In genomic region chrX:136590897-136591257, GRCm38 (mm10) we compare ENCODE assay signal across 13 mouse cellular contexts. TPM values are rescaled to one million over a fixed set of nuclear protein-coding genes. Genes with fewer than 3 reads are reported as not detected.
DNase-seq lines count a peak whose midpoint lies in the region; ATAC-seq and TF ChIP-seq lines count a peak whose summit lies in the region.
"Had no signal": no experiment of that assay in that cellular context is flagged by ENCODE, and none has a peak within 500 bp of the region (broad histone marks: within the 10 kb centered on the region; RNA-seq: fewer than 3 reads in every experiment).

No protein-coding gene starts in this region.

- no peak for TF ChIP-seq CTCF in left cerebral cortex, adult 2 months (IDR thresholded peaks at IDR 0.05)
- no peak for TF ChIP-seq CTCF in hindbrain, postnatal 0 days (IDR thresholded peaks at IDR 0.05; ENCODE audit: low read depth)
- no peak for TF ChIP-seq CTCF in stomach, postnatal 0 days (IDR thresholded peaks at IDR 0.05; ENCODE audit: low read depth)

- peak; percentile 72; the same call in 1 of the 2 replicates for ATAC-seq in forebrain, embryonic 13.5 days
- ATAC-seq in hindbrain, postnatal 0 days, result peak; percentile 75
- ATAC-seq in neural tube, embryonic 15.5 days (ENCODE audit: low FRiP score), result peak; percentile 82
- no peak for ATAC-seq in inflammation-experienced regulatory T-cells, adult 6 months
- no peak for ATAC-seq in stomach, postnatal 0 days (ENCODE audit: low FRiP score, low TSS enrichment)

- DNase-seq in left cerebral cortex, adult 2 months (ENCODE audit: extremely low spot score in 1 of 2, low spot score in 2 of 2), result no peak
- DNase-seq in left cerebral cortex, postnatal 4 days, result no peak
- no peak for DNase-seq in hindbrain, postnatal 0 days (ENCODE audit: low spot score)
- no peak for DNase-seq in limb, embryonic 10.5 days (ENCODE audit: low spot score)
- DNase-seq in stomach, postnatal 0 days (ENCODE audit: low spot score), result no peak
- DNase-seq: adrenal gland, adult 8-10 months; heart, adult 2 months; kidney, postnatal 25 days had no signal

- H3K9me3 ChIP-seq in forebrain, embryonic 13.5 days (replicated peaks), result no peaks in the 10 kb centered on the region
- H3K9me3 ChIP-seq in hindbrain, postnatal 0 days (ENCODE audit: low read length), result no peaks in the 10 kb centered on the region
- no peaks in the 10 kb centered on the region for H3K9me3 ChIP-seq in neural tube, embryonic 15.5 days (replicated peaks)
- no peaks in the 10 kb centered on the region for H3K9me3 ChIP-seq in limb, embryonic 10.5 days (replicated peaks)
- H3K9me3 ChIP-seq in stomach, postnatal 0 days (ENCODE audit: control insufficient read depth, low read length), result no peaks in the 10 kb centered on the region

- 8% methylated on average over 2 of the region's 2 CpGs for WGBS in forebrain, embryonic 13.5 days
- WGBS in hindbrain, postnatal 0 days, result 52% methylated on average over 2 of the region's 2 CpGs
- 36% methylated on average over 2 of the region's 2 CpGs for WGBS in neural tube, embryonic 15.5 days
- WGBS in limb, embryonic 10.5 days, result 28% methylated on average over 2 of the region's 2 CpGs
- WGBS in stomach, postnatal 0 days, result 29% methylated on average over 2 of the region's 2 CpGs

- no peaks in the 10 kb centered on the region for H3K27me3 ChIP-seq in forebrain, embryonic 13.5 days
- H3K27me3 ChIP-seq in hindbrain, postnatal 0 days (ENCODE audit: insufficient read depth, low read length), result no peaks in the 10 kb centered on the region
- H3K27me3 ChIP-seq in neural tube, embryonic 15.5 days (replicated peaks), result no peaks in the 10 kb centered on the region
- 0 out of 2 replicates have a peak, but pooled peaks cover 12% of the 10 kb centered on the region for H3K27me3 ChIP-seq in limb, embryonic 10.5 days (ENCODE audit: low read depth, poor library complexity, severe bottlenecking)
- no peaks in the 10 kb centered on the region for H3K27me3 ChIP-seq in stomach, postnatal 0 days (ENCODE audit: control insufficient read depth, insufficient read depth, low read length)

- peak overlapping the region; percentile 57; the same call in 1 of the 2 replicates for H3K9ac ChIP-seq in forebrain, embryonic 13.5 days
- H3K9ac ChIP-seq in hindbrain, postnatal 0 days (replicated peaks; ENCODE audit: low read length), result peak overlapping the region; percentile 45; the same call in 1 of the 2 replicates
- H3K9ac ChIP-seq in neural tube, embryonic 15.5 days (replicated peaks), result peak overlapping the region; percentile 38
- H3K9ac ChIP-seq in stomach, postnatal 0 days (ENCODE audit: low read length), result no peak overlapping the region

- no peaks in the 10 kb centered on the region for H3K4me1 ChIP-seq in forebrain, embryonic 13.5 days
- H3K4me1 ChIP-seq in hindbrain, postnatal 0 days (ENCODE audit: insufficient read depth, low read length), result no peaks in the 10 kb centered on the region
- H3K4me1 ChIP-seq in neural tube, embryonic 15.5 days, result no peaks in the 10 kb centered on the region
- H3K4me1 ChIP-seq in limb, embryonic 10.5 days, result no peaks in the 10 kb centered on the region
- no peaks in the 10 kb centered on the region for H3K4me1 ChIP-seq in stomach, postnatal 0 days (replicated peaks; ENCODE audit: control insufficient read depth, insufficient read depth)

- intact Hi-C loops in left cerebral cortex, adult 2 months (cut with DNase I), result no loop called here
- intact Hi-C loops in left cerebral cortex, postnatal 4 days (cut with DNase I), result no loop called here

- peak overlapping the region; percentile 57 for H3K27ac ChIP-seq in left cerebral cortex, adult 2 months
- peak overlapping the region; percentile 74 for H3K27ac ChIP-seq in forebrain, embryonic 13.5 days
- peak overlapping the region; percentile 82 for H3K27ac ChIP-seq in hindbrain, postnatal 0 days
- H3K27ac ChIP-seq in neural tube, embryonic 15.5 days (replicated peaks), result peak overlapping the region; percentile 84
- no peak overlapping the region for H3K27ac ChIP-seq in limb, embryonic 10.5 days
- no peak overlapping the region for H3K27ac ChIP-seq in stomach, postnatal 0 days (replicated peaks)
- H3K27ac ChIP-seq: heart, adult 2 months had no signal

- no peaks in the 10 kb centered on the region for H3K36me3 ChIP-seq in forebrain, embryonic 13.5 days (ENCODE audit: poor library complexity, severe bottlenecking)
- no peaks in the 10 kb centered on the region for H3K36me3 ChIP-seq in hindbrain, postnatal 0 days (ENCODE audit: insufficient read depth, low read length)
- no peaks in the 10 kb centered on the region for H3K36me3 ChIP-seq in neural tube, embryonic 15.5 days
- H3K36me3 ChIP-seq in limb, embryonic 10.5 days, result no peaks in the 10 kb centered on the region
- no peaks in the 10 kb centered on the region for H3K36me3 ChIP-seq in stomach, postnatal 0 days (ENCODE audit: control insufficient read depth, insufficient read depth, low read length)

- no peak for TF ChIP-seq EP300 in stomach, postnatal 0 days (optimal IDR thresholded peaks at IDR 0.05)

- H3K4me2 ChIP-seq in forebrain, embryonic 13.5 days, result peak overlapping the region; percentile 49
- H3K4me2 ChIP-seq in hindbrain, postnatal 0 days (ENCODE audit: low read depth, low read length), result peak overlapping the region; percentile 46
- H3K4me2 ChIP-seq in neural tube, embryonic 15.5 days, result peak overlapping the region; percentile 49
- no peak overlapping the region for H3K4me2 ChIP-seq in stomach, postnatal 0 days (replicated peaks; ENCODE audit: low read depth)
- H3K4me2 ChIP-seq: liver, embryonic 11.5 days had no signal

- peak overlapping the region; percentile 40 for H3K4me3 ChIP-seq in left cerebral cortex, adult 2 months
- peak overlapping the region; percentile 36 for H3K4me3 ChIP-seq in forebrain, embryonic 13.5 days
- H3K4me3 ChIP-seq in hindbrain, postnatal 0 days (ENCODE audit: low read length), result peak overlapping the region; percentile 43
- H3K4me3 ChIP-seq in neural tube, embryonic 15.5 days (replicated peaks), result peak overlapping the region; percentile 43
- no peak overlapping the region for H3K4me3 ChIP-seq in limb, embryonic 10.5 days
- no peak overlapping the region for H3K4me3 ChIP-seq in stomach, postnatal 0 days (ENCODE audit: low read depth, low read length)
- H3K4me3 ChIP-seq: heart, adult 2 months had no signal

RNA-seq across cellular contexts. Expression of gene Tceal3, which starts 0.2 kb away (rescaled TPM):
- total RNA-seq in left cerebral cortex, adult 2 months (2021), result 100 to 1,000 TPM; 172 to 177 TPM
- total RNA-seq in left cerebral cortex, postnatal 4 days (2021), result 100 to 1,000 TPM in 1 of 2 experiments, 10 to 100 TPM in 1; 93.6 to 101 TPM
- 33.9 and 34.0 TPM in 2 replicates for polyA plus RNA-seq in forebrain, embryonic 13.5 days (2015; fragmentation: Nextera tagmentation; extraction: Ambion mirVana)
- total RNA-seq in hindbrain, postnatal 0 days (2014; rRNA removed), result 10.2 and 15.4 TPM in 2 replicates
- polyA plus RNA-seq in hindbrain, postnatal 0 days (2015; fragmentation: Nextera tagmentation; extraction: Ambion mirVana), result 97.8 and 102 TPM in 2 replicates
- 75.6 and 89.4 TPM in 2 replicates for polyA plus RNA-seq in neural tube, embryonic 15.5 days (2015; fragmentation: Nextera tagmentation; extraction: Ambion mirVana)
- 2.7 and 4.8 TPM in 2 replicates for polyA plus RNA-seq in limb, embryonic 10.5 days (2016; fragmentation: Nextera tagmentation; extraction: Ambion mirVana)
- 1 to 10 TPM in 1 of 3 experiments, under 1 TPM in 1, not detected in 1; 0.81 to 1.7 TPM for polyA plus RNA-seq in inflammation-experienced regulatory T-cells, adult 6 months (2017; shearing (Covaris generic))
- polyA plus RNA-seq in stomach, postnatal 0 days (2015; fragmentation: Nextera tagmentation; extraction: Ambion mirVana), result 6.9 and 8.0 TPM in 2 replicates

RNA-seq across cellular contexts. Expression of gene Kir3dl2, which starts 47.0 kb away (rescaled TPM):
- total RNA-seq in left cerebral cortex, adult 2 months (2021), result not detected
- total RNA-seq in left cerebral cortex, postnatal 4 days (2021), result not detected
- 0.15 and 0.20 TPM in 2 replicates for polyA plus RNA-seq in forebrain, embryonic 13.5 days (2015; fragmentation: Nextera tagmentation; extraction: Ambion mirVana)
- 0.29 TPM in 1 of 2 replicates, not detected in the other for total RNA-seq in hindbrain, postnatal 0 days (2014; rRNA removed)
- polyA plus RNA-seq in hindbrain, postnatal 0 days (2015; fragmentation: Nextera tagmentation; extraction: Ambion mirVana), result 0.24 and 0.26 TPM in 2 replicates
- not detected in 2 replicates for polyA plus RNA-seq in neural tube, embryonic 15.5 days (2015; fragmentation: Nextera tagmentation; extraction: Ambion mirVana)
- not detected in 2 replicates for polyA plus RNA-seq in limb, embryonic 10.5 days (2016; fragmentation: Nextera tagmentation; extraction: Ambion mirVana)
- not detected for polyA plus RNA-seq in inflammation-experienced regulatory T-cells, adult 6 months (2017; shearing (Covaris generic))
- not detected in 2 replicates for polyA plus RNA-seq in stomach, postnatal 0 days (2015; fragmentation: Nextera tagmentation; extraction: Ambion mirVana)
- total RNA-seq: adrenal gland, adult 8-10 months; heart, adult 2 months; hematopoietic stem cell, adult 5-6 weeks had no signal
- polyA plus RNA-seq: heart, adult 2 months; liver, embryonic 11.5 days had no signal

Comparison
In these comparisons a context has a peak if more than half of its experiments do, and no peak if none do; other contexts are left out.
1. H3K27ac ChIP-seq: peak in left cerebral cortex, adult 2 months (single experiment), forebrain, embryonic 13.5 days (single experiment), hindbrain, postnatal 0 days (single experiment) and neural tube, embryonic 15.5 days (single experiment); none in limb, embryonic 10.5 days (single experiment) and stomach, postnatal 0 days (single experiment).
2. H3K4me3 ChIP-seq: peak in left cerebral cortex, adult 2 months (single experiment), forebrain, embryonic 13.5 days (single experiment), hindbrain, postnatal 0 days (single experiment) and neural tube, embryonic 15.5 days (single experiment); none in limb, embryonic 10.5 days (single experiment) and stomach, postnatal 0 days (single experiment).
3. ATAC-seq: peak in forebrain, embryonic 13.5 days (single experiment), hindbrain, postnatal 0 days (single experiment) and neural tube, embryonic 15.5 days (single experiment); none in inflammation-experienced regulatory T-cells, adult 6 months (single experiment) and stomach, postnatal 0 days (single experiment).